Mouse (Mus musculus): ENCODE data around the gene Mettl14. TPM values are rescaled to one million over a fixed set of nuclear protein-coding genes. Genes with fewer than 3 reads are reported as not detected.

Mettl14 gene
- polyA plus RNA-seq, 1 experiment from 2014 or later = 29.1 TPM

- H3K27me3 ChIP-seq (replicated peaks; ENCODE audit: control insufficient read depth, insufficient read depth, low read length) = no peaks in the 10 kb centered on the region
- ATAC-seq = no peak
- 90% methylated on average over 2 of the region's 2 CpGs for WGBS
- no peak overlapping the region for H3K4me3 ChIP-seq (replicated peaks; ENCODE audit: low read length)
- no peaks in the 10 kb centered on the region for H3K36me3 ChIP-seq (ENCODE audit: control insufficient read depth, insufficient read depth)
- H3K27ac ChIP-seq (ENCODE audit: low read length) = no peak overlapping the region
- H3K4me1 ChIP-seq (replicated peaks; ENCODE audit: control insufficient read depth, insufficient read depth, low read length) = no peaks in the 10 kb centered on the region; the same call in 1 of the 2 replicates
- no peaks in the 10 kb centered on the region for H3K9me3 ChIP-seq (ENCODE audit: control insufficient read depth, low read length)
- no peak overlapping the region for H3K4me2 ChIP-seq (ENCODE audit: low read length)
- no peak overlapping the region for H3K9ac ChIP-seq (replicated peaks; ENCODE audit: low read depth, low read length)
These were observed 53.4 kb downstream of the Mettl14 start for GRCm38 (mm10) chr3:123332330-123333054.

- ATAC-seq = no peak
- 86% methylated on average over 4 of the region's 4 CpGs for WGBS
These were observed 55.7 kb downstream of the Mettl14 start for GRCm38 (mm10) chr3:123330221-123330620.

DNA sequence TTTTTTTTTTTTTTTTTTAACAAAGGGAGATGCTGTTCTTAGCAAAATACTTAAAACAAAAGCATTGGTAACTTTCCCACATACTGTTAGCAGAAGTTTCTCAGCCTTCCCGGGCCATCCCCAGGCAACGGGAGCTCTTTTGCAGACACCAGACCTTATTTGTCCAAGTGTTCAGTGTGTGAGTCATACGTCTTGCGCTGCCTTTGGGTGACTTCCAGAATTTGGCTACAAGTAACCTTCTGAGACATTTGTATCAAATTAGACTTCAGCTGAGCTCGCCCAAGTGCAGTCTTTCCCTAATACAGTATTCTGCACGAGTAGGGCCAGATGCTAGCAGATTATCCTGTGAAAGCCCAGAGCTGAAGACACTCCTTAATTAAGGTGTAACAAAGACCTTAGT lies 56.7 kb downstream of the Mettl14 start:
- H3K27me3 ChIP-seq (replicated peaks; ENCODE audit: control insufficient read depth, insufficient read depth, low read length) = no peaks in the 10 kb centered on the region
- ATAC-seq = peak; percentile 40
- no peak overlapping the region for H3K4me2 ChIP-seq (ENCODE audit: low read length)
- no peak overlapping the region for H3K27ac ChIP-seq (ENCODE audit: low read length)
- no peaks in the 10 kb centered on the region for H3K36me3 ChIP-seq (ENCODE audit: control insufficient read depth, insufficient read depth)
- no peaks in the 10 kb centered on the region for H3K4me1 ChIP-seq (replicated peaks; ENCODE audit: control insufficient read depth, insufficient read depth, low read length)
- H3K4me3 ChIP-seq (replicated peaks; ENCODE audit: low read length) = no peak overlapping the region
- H3K9ac ChIP-seq (replicated peaks; ENCODE audit: low read depth, low read length) = no peak overlapping the region
- WGBS = 37% methylated on average over 6 of the region's 6 CpGs
- no peaks in the 10 kb centered on the region for H3K9me3 ChIP-seq (ENCODE audit: control insufficient read depth, low read length)

More at GRCm38 (mm10) chr3:123330221-123330620, 55.7 kb downstream of the Mettl14 start:
- Histone ChIP-seq H3K4me2 (ENCODE audit: low read length) (no peak overlapping the region), H3K27ac (ENCODE audit: low read length) (no peak overlapping the region), H3K36me3 (ENCODE audit: control insufficient read depth, insufficient read depth) (no peaks in the 10 kb centered on the region), H3K9ac (replicated peaks; ENCODE audit: low read depth, low read length) (no peak overlapping the region), H3K9me3 (ENCODE audit: control insufficient read depth, low read length) (no peaks in the 10 kb centered on the region), H3K4me1 (replicated peaks; ENCODE audit: control insufficient read depth, insufficient read depth, low read length) (no peaks in the 10 kb centered on the region; the same call in 1 of the 2 replicates), H3K4me3 (replicated peaks; ENCODE audit: low read length) (no peak overlapping the region), H3K27me3 (replicated peaks; ENCODE audit: control insufficient read depth, insufficient read depth, low read length) (no peaks in the 10 kb centered on the region)

DNA sequence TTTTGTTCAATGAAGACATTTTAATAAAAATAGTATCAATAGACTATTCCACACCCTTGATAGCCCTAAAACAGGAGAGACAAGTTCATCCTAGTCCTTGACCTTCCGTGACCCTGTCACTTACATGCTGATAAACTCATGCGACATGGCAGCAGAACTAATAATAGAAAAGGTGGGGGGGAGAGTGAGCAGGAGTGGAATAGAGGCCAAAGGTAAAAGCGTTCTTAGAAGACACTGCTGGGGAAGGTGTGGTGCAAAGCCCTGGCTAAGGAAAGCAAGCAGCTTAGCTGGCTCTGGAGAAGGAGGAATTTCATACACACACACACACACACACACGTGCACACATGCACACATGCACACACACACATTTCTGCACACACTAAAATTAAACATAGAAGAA lies 61.6 kb downstream of the Mettl14 start:
- no peak for ATAC-seq
- H3K4me2 ChIP-seq (ENCODE audit: low read length) = no peak overlapping the region
- H3K36me3 ChIP-seq (ENCODE audit: control insufficient read depth, insufficient read depth) = no peaks in the 10 kb centered on the region
- WGBS = 77% methylated on average over 4 of the region's 4 CpGs
- H3K4me1 ChIP-seq (replicated peaks; ENCODE audit: control insufficient read depth, insufficient read depth, low read length) = no peaks in the 10 kb centered on the region
- no peak overlapping the region for H3K4me3 ChIP-seq (replicated peaks; ENCODE audit: low read length)
- no peaks in the 10 kb centered on the region for H3K27me3 ChIP-seq (replicated peaks; ENCODE audit: control insufficient read depth, insufficient read depth, low read length)
- H3K9me3 ChIP-seq (ENCODE audit: control insufficient read depth, low read length) = no peaks in the 10 kb centered on the region
- H3K9ac ChIP-seq (replicated peaks; ENCODE audit: low read depth, low read length) = no peak overlapping the region
- no peak overlapping the region for H3K27ac ChIP-seq (ENCODE audit: low read length)

DNA sequence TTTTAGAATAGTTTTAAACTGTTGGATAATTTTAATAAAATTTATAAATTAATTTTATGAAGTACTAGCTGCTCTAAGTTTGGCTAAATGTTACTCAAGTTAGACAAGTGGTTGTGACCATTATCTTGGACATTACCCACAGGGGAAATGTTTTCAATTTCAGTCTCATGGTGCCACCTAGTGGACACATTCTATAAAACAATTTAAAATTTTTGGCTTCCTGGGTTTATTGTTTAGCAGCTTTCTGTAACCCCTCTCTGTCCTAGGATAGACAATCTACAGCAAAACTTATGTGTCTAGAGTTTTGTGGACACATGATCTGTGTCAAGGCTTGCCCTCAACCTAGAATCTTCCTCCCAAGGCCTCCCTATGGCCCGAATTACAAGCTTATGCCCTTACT lies 63.8 kb downstream of the Mettl14 start:
- Histone ChIP-seq H3K27ac (ENCODE audit: low read length) (no peak overlapping the region), H3K4me1 (replicated peaks; ENCODE audit: control insufficient read depth, insufficient read depth, low read length) (no peaks in the 10 kb centered on the region), H3K9ac (replicated peaks; ENCODE audit: low read depth, low read length) (no peak overlapping the region), H3K4me2 (ENCODE audit: low read length) (no peak overlapping the region), H3K27me3 (replicated peaks; ENCODE audit: control insufficient read depth, insufficient read depth, low read length) (no peaks in the 10 kb centered on the region), H3K36me3 (ENCODE audit: control insufficient read depth, insufficient read depth) (no peaks in the 10 kb centered on the region), H3K4me3 (replicated peaks; ENCODE audit: low read length) (no peak overlapping the region), H3K9me3 (ENCODE audit: control insufficient read depth, low read length) (no peaks in the 10 kb centered on the region)
- WGBS = 10% methylated on average over 1 of the region's 1 CpGs
- ATAC-seq = peak; percentile 56; the same call in 1 of the 2 replicates

DNA sequence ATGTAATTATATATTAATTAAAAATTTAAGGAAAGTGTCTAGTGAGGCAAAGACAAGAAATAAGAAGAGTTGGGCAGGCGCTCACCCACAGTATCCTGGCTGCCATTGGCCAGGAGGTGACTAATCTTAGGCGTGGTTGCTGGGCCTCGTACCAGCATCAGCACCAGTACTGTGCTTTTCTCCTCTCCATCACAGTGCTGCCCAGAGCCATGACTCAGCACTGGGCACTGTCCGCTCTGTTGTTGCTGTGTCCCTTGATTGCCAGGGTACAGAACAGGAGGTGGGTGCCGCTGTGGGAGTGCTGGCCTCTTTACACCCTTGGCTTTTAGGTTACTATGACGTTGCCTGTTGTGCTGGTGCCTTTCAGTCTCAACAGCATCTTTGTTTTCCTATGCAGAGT lies 64.3 kb downstream of the Mettl14 start:
- 86% methylated on average over 6 of the region's 6 CpGs for WGBS
- no peaks in the 10 kb centered on the region for H3K27me3 ChIP-seq (replicated peaks; ENCODE audit: control insufficient read depth, insufficient read depth, low read length)
- H3K9ac ChIP-seq (replicated peaks; ENCODE audit: low read depth, low read length) = no peak overlapping the region
- H3K27ac ChIP-seq (ENCODE audit: low read length) = no peak overlapping the region
- peak; percentile 61 for ATAC-seq
- no peaks in the 10 kb centered on the region for H3K36me3 ChIP-seq (ENCODE audit: control insufficient read depth, insufficient read depth)
- no peaks in the 10 kb centered on the region for H3K4me1 ChIP-seq (replicated peaks; ENCODE audit: control insufficient read depth, insufficient read depth, low read length)
- no peak overlapping the region for H3K4me2 ChIP-seq (ENCODE audit: low read length)
- H3K4me3 ChIP-seq (replicated peaks; ENCODE audit: low read length) = no peak overlapping the region
- H3K9me3 ChIP-seq (ENCODE audit: control insufficient read depth, low read length) = no peaks in the 10 kb centered on the region

GRCm38 (mm10) chr3:123320341-123320740 lies 65.6 kb downstream of the Mettl14 start:
- 81% methylated on average over 9 of the region's 9 CpGs for WGBS
- Histone ChIP-seq H3K9ac (replicated peaks; ENCODE audit: low read depth, low read length) (no peak overlapping the region), H3K36me3 (ENCODE audit: control insufficient read depth, insufficient read depth) (no peaks in the 10 kb centered on the region), H3K9me3 (ENCODE audit: control insufficient read depth, low read length) (no peaks in the 10 kb centered on the region), H3K27me3 (replicated peaks; ENCODE audit: control insufficient read depth, insufficient read depth, low read length) (no peaks in the 10 kb centered on the region), H3K4me1 (replicated peaks; ENCODE audit: control insufficient read depth, insufficient read depth, low read length) (no peaks in the 10 kb centered on the region), H3K4me3 (replicated peaks; ENCODE audit: low read length) (no peak overlapping the region), H3K4me2 (ENCODE audit: low read length) (no peak overlapping the region), H3K27ac (ENCODE audit: low read length) (no peak overlapping the region)
- ATAC-seq = no peak

Other genes starting within 250 kb of the Mettl14 start
- gene Synpo2, start 150.0 kb downstream of the Mettl14 start, polyA plus RNA-seq (2015; fragmentation: Nextera tagmentation; extraction: Ambion mirVana) = 0.87 and 0.90 TPM in 2 replicates
- gene Sec24d, start 118.7 kb downstream of the Mettl14 start, polyA plus RNA-seq (2015; fragmentation: Nextera tagmentation; extraction: Ambion mirVana) = 20.6 and 27.1 TPM in 2 replicates
- 5.9 and 6.9 TPM in 2 replicates for gene Prss12, start 60.8 kb upstream of the Mettl14 start, polyA plus RNA-seq (2015; fragmentation: Nextera tagmentation; extraction: Ambion mirVana)

All from forebrain, embryonic 16.5 days (tissue).